Comparison of ENCODE assay signal across 8 mouse cellular contexts in the genomic region with DNA sequence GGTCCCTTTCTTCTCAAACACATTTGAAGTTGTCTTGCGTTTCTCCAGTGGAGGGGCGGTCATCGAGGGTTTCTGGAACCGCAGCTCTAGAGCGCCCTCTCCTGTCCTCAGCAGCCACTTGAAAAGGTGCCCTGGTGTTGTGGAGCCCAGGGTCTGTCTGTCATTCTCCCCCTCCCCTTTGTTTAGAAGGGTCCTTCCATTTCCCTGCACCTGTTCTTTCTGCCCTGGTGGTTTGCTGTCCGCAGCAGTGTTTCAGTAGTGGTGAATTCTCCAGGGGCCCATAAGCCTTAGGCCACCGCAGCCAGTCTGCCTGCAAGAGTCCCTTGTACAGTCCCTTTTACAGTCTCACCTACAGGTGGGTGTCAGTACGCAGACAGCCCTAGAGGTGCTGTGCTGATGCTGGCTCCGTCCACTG.
DNase-seq lines count a peak whose midpoint lies in the region; ATAC-seq and TF ChIP-seq lines count a peak whose summit lies in the region.

No protein-coding gene starts in this region.

- peak; percentile 46; the same call in 1 of the 2 replicates for ATAC-seq in granulocyte monocyte progenitor cell, adult 5-6 weeks (replicated peaks; ENCODE audit: poor library complexity, severe bottlenecking)
- peak; percentile 47 for ATAC-seq in liver, embryonic 13.5 days (ENCODE audit: low read depth)

- TF ChIP-seq EP300 in MEL (IDR thresholded peaks at IDR 0.05; ENCODE audit: low read depth in 1 of 2, low read length in 2 of 2) = no peak

- peaks cover 59% of the 10 kb centered on the region for H3K79me2 ChIP-seq in MEL (ENCODE audit: control insufficient read depth, insufficient read depth, low read length, poor library complexity)

- H3K27me3 ChIP-seq in MEL (ENCODE audit: control insufficient read depth in 1 of 2, insufficient read depth in 2 of 2, low read length in 2 of 2) = no peaks in the 10 kb centered on the region
- no peaks in the 10 kb centered on the region for H3K27me3 ChIP-seq in liver, embryonic 13.5 days

- no peaks in the 10 kb centered on the region for H3K9me3 ChIP-seq in MEL (replicated peaks; ENCODE audit: insufficient read depth, low read length)
- no peaks in the 10 kb centered on the region for H3K9me3 ChIP-seq in liver, embryonic 13.5 days (replicated peaks)

- TF ChIP-seq RAD21 in MEL (IDR thresholded peaks at IDR 0.05; ENCODE audit: low read depth, low read length) = peak; percentile 68

- no peak overlapping the region for H3K4me2 ChIP-seq in liver, embryonic 13.5 days

- no peak overlapping the region for H3K9ac ChIP-seq in MEL (ENCODE audit: control insufficient read depth, low read depth, low read length, poor library complexity, severe bottlenecking)
- H3K9ac ChIP-seq in liver, embryonic 13.5 days = no peak overlapping the region

- peaks cover 0 to 15% of the 10 kb centered on the region in 2 experiments; a peak in 2 of 4 replicates for H3K36me3 ChIP-seq in MEL (ENCODE audit: control insufficient read depth in 1 of 2, insufficient read depth in 2 of 2, low read length in 2 of 2)
- no peaks in the 10 kb centered on the region for H3K36me3 ChIP-seq in liver, embryonic 13.5 days

- WGBS in liver, embryonic 13.5 days (ENCODE audit: insufficient replicate concordance) = 51% methylated on average over 9 of the region's 9 CpGs

- no peak overlapping the region for H3K4me3 ChIP-seq in MEL (ENCODE audit: control insufficient read depth in 1 of 2, insufficient read depth in 1 of 2, low read depth in 2 of 2, low read length in 2 of 2)
- no peak overlapping the region for H3K4me3 ChIP-seq in liver, embryonic 13.5 days (replicated peaks)

- no peak overlapping the region for H3K27ac ChIP-seq in MEL (ENCODE audit: control insufficient read depth, low read depth, low read length)
- peak overlapping the region; percentile 47 for H3K27ac ChIP-seq in liver, embryonic 13.5 days

- no peak for TF ChIP-seq POLR2A in MEL (IDR thresholded peaks at IDR 0.05; ENCODE audit: control insufficient read depth in 1 of 2, insufficient read depth in 1 of 2, low read depth in 1 of 2, low read length in 2 of 2, poor library complexity in 1 of 2)

- peaks cover 12 to 13% of the 10 kb centered on the region in 2 experiments for H3K4me1 ChIP-seq in MEL (ENCODE audit: control insufficient read depth in 1 of 2, insufficient read depth in 2 of 2, low read length in 2 of 2)
- peaks cover 64% of the 10 kb centered on the region for H3K4me1 ChIP-seq in liver, embryonic 13.5 days (replicated peaks)

- peak; percentile 47 for DNase-seq in layer of hippocampus, adult 11-12 months (ENCODE audit: low spot score)
- DNase-seq in layer of hippocampus, adult 9-11 months = no peak
- no peak for DNase-seq in MEL (ENCODE audit: low read depth, low spot score)
- peak; percentile 44 to 58 for DNase-seq in cerebellum, adult 18-20 months
- no peak for DNase-seq in liver, embryonic 13.5 days
- peak; percentile 37 for DNase-seq in retina, postnatal 1 day
- DNase-seq in c-Kit-positive CD71-positive TER-119-positive erythroid progenitor cells, embryonic 14.5 days (ENCODE audit: low spot score) = no peak

- peak; percentile 43 to 71 (median 62) for TF ChIP-seq CTCF in MEL (IDR thresholded peaks at IDR 0.05 in 2 of 3, conservative IDR thresholded peaks at IDR 0.05 in 1 of 3; ENCODE audit: control insufficient read depth in 1 of 3, insufficient read depth in 1 of 3, low read depth in 2 of 3, low read length in 3 of 3, poor library complexity in 1 of 3, severe bottlenecking in 1 of 3)

TF ChIP-seq in MEL, 35 proteins besides CTCF, POLR2A, EP300 and RAD21:
- TF ChIP-seq ZMIZ1 (IDR thresholded peaks at IDR 0.05; ENCODE audit: low read depth, low read length) = no peak
- peak; percentile 57 for TF ChIP-seq ZC3H11A (IDR thresholded peaks at IDR 0.05; ENCODE audit: low read depth, low read length)
- peak; percentile 64 for TF ChIP-seq SMC3 (IDR thresholded peaks at IDR 0.05; ENCODE audit: low read depth, low read length)
- no peak for TF ChIP-seq MEF2A (IDR thresholded peaks at IDR 0.05; ENCODE audit: extremely low read depth, insufficient replicate concordance, low read depth, low read length, poor library complexity, severe bottlenecking)

Comparison
In these comparisons a context has a peak if more than half of its experiments do, and no peak if none do; other contexts are left out.
1. DNase-seq: peak in layer of hippocampus, adult 11-12 months (single experiment), cerebellum, adult 18-20 months (2 of 2) and retina, postnatal 1 day (single experiment); none in layer of hippocampus, adult 9-11 months (single experiment), MEL (single experiment), liver, embryonic 13.5 days (single experiment) and c-Kit-positive CD71-positive TER-119-positive erythroid progenitor cells, embryonic 14.5 days (single experiment).